Mouse (Mus musculus) B cell, adult 2 months (primary cell): ENCODE measurements around the gene Olfr1330.
"Not testable (repeated sequence)": the region's sequence is repeated elsewhere in the genome, so short reads cannot be mapped to it uniquely, and the experiment has no call there.

Experiments used
- DNase-seq, 2 experiments: peaks; one replicate each; pipeline ENCODE4 v3.0.0; 2022

The Olfr1330 gene

DNA sequence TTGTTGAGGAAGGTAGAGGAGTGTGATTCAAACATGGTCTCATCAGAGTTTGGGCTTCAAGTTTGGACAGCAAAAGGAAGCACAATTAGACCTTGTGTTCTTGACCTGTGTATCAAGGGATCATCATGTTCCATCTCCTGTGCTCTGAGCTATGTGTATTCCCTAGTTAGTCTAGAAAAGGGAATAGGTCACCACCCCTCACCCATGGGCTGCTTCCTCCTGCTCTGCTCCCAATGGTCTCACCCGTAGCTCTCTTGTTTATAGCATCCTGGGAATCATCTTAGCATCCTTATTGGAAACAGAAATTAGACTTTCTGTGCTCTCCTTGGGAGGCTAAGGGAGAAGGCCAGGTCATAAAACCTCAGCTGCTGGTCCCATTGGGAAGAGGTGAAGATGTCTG lies at the start of gene Olfr1330:
Gene Olfr1330 (plus strand): TSS at position 301 of the 400 bp plus-strand sequence.
- no peak for DNase-seq

DNA sequence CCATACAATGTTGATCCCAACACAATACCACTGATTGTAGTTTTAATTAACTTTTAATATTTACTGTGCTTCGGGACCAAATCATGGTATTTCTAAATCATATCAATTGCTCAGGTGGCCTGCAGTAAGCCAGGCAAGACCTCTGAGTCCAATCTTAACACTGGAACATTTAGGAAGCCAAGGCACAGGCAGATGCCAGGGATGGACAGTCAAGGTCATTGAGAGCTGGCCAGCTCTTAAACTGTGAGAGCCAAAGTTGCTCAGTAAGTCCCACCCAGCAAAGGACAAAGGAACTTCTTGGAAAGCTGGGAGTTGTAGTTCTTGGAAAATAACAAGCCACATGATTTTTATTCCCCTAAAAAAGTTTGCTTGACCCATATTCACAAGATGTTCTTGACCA lies 26.6 kb upstream of the Olfr1330 start:
- DNase-seq: no peak

DNA sequence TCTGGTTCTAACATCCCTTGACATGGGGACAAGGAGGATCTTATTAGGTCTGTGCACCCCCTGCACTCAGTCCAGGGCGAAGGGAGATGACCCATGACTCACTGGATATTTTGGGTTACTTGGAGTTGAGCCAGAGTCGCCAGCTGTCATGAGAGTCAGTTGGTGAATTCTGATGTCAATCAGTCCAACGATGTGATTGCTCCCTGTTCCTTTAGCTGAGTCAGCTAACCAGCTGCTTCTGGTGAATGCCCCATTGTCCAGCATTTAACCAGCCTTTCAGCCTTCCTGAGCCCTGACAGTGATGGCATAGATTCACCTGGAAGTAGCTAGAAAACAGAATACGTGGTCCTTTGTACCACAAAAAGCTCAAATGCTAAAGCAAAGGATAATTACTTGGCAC lies 25.7 kb upstream of the Olfr1330 start:
- DNase-seq: no peak

DNA sequence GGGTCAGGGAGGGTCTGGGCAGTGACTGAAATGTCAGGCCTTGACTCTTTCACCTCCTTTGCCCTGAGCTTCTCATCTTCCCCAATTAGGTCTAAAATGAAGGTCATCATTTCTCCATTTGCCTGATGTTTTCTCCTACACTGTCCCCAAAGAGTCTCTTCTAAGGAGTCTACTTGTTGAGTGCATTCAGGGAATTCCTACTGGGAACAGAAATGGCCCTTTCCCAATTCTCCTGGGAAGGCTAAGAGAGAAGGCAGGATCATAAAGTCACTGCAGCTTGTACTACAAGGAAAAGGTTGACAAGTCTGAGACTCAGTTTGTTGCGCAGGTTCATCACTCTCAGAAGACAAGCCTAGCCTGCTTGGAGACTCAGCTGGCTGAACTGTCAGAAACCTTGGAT lies 24.0 kb upstream of the Olfr1330 start, which contains the start of gene Olfr1331:
Gene Olfr1331 (plus strand): TSS at position 301 of the 400 bp plus-strand sequence.
- no peak for DNase-seq

DNA sequence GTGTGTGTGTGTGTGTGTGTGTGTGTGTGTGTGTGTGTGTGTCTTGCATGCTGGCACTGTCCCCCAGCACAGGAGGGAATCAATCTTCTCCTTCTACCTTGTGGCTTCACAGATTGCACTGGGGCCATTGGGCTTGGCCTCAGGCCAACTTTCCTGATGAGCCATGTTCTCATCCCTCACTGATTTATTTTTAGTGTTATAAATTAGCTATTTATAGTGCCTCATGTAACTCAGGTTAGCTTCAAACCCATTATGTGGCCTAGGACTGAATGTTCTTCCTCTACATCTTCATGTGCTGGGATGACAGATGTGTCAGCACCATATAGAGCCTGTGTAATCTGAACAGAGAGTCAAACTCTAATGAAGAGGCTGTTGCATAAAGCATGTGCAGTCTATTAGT lies 20.8 kb upstream of the Olfr1330 start:
- DNase-seq: no peak

DNA sequence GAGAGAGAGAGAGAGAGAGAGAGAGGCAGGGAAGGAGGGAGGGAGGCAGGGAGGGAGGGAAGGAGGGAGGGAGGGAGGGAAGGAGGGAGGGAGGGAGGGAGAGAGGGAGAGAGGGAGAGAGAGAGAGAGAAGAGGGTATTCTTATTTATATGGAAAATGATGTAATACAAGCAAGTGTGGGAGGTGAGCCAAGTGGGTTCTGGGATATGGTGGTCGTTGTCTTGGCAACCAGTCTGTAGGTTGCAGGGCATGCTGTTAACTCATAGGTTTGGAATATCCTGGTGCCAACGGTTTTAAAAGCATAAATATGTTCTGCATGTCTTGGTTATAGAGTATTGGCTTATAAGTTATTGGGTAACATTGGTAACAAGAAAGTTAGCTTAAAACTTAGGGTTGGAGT lies 13.6 kb downstream of the Olfr1330 start:
- no peak for DNase-seq

DNA sequence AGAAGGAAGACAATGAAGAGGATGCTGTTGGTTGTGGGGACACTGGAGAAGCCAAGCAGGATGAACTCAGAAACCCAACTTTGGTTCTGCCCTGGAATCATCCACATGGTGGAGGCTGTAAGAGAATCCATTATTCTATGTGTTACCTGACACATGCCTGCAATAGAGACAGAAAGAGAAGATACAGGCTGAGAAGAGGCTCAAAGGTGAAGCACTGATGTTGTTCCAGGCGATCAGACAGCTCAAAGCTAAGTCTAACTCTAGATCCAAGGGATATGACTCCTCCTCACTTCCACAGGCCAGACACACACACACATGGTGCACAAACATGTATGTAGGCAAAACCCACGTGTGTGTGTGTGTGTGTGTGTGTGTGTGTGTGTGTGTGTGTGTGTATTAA lies 29.0 kb downstream of the Olfr1330 start, which contains the start of gene Olfr1329:
Gene Olfr1329 (minus strand): TSS at position 101 of the 400 bp plus-strand sequence.
- DNase-seq: not testable (repeated sequence)

DNA sequence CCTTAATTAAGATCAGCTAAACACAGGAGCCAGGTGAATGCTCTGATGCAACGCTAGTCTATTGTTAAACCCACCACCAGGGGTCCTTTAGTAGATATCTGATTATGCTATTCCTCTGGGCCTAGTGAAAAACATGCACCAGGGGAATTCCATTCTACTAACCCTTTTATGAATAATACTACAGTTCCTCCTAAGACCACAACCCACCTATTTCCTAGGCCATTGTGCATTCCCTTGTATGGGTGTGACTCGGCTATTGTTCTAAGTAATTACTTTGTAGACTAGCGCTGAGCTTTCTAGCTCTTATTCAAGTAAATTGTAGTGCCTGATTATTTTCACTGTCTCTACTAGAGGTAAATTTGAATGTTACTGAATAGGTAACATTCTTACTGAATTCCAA lies 42.9 kb downstream of the Olfr1330 start:
- not testable (repeated sequence) for DNase-seq

DNA sequence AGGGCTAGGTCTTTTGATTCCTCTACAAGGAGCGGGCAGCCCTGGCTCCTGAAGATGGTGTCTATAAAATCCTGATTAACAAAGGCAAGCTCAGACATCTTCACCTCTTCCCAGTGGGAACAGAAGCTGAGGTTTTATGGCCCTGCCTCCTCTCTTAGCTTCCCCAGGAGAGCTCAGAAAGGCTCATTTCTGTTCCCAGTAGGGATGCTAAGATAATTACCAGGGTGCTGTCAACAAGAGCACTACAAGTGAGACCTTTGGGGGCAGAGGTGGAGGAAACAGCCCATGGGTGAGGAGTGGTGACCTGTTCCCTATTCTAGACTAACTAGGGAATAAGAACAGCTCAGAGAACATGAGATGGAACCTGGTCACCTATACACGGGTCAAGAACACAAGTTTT lies 50.1 kb downstream of the Olfr1330 start, which contains the start of gene Olfr1328:
Gene Olfr1328 (minus strand): TSS at position 101 of the 400 bp plus-strand sequence.
- DNase-seq: no peak
